Mouse (Mus musculus) lung, postnatal 10 days (tissue): ENCODE measurements around the gene Mrpl23.

Experiments
- DNase-seq: peaks from one replicate; pipeline ENCODE4 v3.0.0; 2021

The Mrpl23 gene

DNA sequence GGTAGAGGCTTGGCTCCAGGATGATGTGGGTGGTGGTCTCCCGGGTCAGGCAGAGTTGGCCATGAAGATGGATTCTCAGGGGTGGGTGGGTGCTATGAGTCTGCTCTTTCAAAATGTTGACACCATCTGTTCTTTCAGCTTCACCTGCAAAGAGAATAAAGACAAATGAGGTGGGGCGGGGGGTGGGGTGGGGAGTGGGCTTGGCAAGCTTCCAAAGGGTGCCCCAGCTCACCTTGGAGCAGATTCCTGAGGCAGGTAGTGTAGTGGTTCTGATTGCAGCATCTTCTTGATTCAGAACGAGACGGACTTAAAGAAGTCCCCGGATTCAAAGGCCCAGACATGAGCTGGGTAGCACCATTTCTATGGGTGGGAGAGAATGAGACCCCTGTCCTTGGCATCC, 43.5 kb downstream of the Mrpl23 start:
- DNase-seq = no peak

DNA sequence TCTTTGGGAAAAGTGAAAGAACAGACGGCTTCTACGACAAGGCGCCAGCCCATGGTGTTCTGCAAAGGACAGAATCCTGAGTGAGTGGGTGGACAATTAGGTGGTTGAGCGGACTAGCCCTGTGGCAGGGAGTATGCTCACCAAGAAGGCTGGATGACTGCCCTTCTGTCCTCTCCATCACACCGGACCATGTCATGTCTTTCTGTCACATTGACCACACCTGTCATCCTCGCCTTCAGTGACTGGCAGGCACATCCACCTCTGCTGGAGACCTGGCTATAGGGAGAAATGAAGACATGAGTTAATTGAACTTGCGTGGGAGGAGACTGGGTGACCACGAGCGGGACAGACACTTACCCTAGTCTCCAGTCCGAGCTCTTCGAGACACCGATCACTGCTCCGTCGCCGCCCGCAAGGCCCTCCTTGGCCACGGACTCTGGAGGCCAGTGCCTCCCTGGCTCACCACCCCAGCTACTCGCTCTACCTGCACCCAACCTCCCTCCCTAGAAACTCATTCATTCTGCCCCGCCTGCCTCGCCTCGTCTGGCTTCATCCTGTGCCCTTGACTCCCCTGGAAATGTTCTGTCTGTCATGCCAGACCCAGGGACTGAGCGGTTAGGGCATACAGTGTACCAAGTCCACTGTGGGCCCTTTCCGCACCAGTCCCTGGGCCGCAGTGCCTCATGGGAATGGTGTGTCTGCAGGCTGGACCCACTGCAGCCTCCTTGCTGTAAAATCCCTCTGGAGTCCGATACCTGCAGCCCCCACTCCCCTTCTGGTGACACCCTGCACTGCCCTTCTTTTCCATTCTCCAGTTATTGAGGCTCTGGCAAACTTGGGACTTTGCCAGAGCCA, 44.2 kb downstream of the Mrpl23 start:
- no peak for DNase-seq

DNA sequence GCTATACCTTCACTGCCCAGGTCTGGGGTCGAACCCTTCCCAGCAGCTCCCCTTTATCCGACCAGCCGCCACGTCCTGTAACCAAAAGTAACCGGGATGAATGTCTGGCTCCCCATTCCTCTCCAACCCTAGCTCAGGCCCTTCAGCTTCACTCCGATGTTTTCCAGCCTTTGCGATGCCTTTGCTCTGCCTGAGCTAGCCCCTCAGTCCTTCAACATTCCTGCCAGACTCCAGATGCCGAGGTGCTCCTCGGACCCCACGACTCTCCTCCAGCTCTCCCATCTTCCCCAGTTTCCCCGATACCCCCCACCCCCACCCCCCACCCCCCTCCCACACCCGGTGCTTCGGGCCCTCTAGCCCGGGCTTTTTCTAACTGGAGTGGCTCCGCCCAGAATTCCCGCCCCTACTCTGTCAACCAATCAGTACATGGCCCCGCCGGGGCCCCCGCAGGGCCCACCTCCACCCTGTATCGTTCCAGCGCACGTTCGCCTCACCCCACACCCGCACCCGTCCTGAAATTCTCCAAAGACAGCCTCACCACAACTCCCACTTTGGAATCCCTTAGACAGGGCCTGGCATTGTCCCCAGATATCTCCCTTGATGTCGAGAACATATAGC, 45.4 kb downstream of the Mrpl23 start:
- DNase-seq = peak; percentile 27

DNA sequence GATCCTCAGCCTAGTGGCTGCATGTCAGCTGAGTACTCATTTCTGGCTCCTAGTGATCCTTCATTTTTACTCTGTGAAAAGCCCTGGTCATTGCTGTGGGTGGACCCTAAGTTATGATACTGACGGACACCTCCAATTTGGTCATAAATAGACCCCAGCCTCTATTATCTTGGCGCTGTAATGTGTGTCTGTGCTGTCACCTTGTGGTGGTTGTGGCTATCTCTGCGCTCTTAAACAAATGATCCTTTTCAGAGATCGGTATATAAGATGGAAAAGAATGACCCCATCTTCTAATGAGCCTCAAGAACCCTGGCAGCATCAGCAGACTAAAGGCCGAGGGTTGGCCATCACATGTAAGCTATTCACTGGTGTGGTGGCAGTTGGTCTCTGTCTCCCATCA, 46.6 kb downstream of the Mrpl23 start:
- no peak for DNase-seq

DNA sequence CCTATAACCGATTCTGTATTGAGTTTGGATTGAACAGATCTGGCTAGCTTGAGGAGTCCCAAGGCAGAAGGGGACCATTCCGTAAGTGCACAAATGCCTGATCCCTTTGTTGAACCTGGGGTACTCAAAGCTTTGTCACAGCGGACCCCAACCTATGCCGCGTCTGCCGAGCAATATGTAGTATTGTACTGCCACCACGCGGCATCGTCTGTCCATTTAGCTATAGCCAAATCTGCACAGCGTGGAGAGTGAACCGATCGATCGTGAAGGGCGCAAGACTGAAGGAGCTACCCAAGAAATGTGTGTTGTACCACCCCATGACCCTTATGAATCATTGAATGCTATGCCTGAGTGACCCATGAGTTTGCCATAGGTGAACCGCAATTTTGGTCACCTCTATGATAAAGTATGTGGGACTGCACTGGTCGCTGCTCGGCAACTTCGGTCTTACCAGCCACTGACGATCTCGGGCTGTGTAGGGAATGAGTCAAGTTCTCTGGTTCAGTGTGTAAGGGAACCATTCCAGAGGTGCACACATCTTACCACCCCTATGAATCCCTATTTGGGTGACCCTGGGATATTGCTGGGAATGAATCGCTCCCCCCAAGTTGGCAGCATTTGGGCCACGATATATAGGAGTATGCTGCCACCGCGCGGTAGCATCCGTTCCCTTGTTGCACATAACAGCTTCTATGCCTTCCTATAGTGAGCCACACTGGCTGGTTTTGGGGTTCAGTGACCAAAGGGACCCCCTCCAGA, 47.8 kb downstream of the Mrpl23 start:
- DNase-seq = peak; percentile 59

DNA sequence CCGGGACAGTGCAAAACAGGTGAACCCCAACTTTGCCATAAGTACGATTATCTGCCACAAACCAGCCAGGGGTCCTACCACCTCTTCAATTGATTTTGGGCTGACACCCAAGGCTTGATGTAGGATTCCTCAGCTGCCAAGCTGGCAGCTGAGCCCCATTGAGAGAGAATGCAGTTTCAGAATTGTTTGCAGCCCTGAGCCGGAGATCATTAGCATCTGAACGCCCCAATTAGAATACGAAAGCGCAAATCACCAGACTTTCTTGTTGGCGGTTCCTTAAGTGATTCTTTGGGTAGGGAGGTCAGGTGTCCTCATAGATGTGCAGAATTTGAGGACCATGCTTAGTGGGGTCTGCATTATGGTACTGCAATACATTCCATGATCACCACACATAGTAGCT, 48.7 kb downstream of the Mrpl23 start:
- no peak for DNase-seq

DNA sequence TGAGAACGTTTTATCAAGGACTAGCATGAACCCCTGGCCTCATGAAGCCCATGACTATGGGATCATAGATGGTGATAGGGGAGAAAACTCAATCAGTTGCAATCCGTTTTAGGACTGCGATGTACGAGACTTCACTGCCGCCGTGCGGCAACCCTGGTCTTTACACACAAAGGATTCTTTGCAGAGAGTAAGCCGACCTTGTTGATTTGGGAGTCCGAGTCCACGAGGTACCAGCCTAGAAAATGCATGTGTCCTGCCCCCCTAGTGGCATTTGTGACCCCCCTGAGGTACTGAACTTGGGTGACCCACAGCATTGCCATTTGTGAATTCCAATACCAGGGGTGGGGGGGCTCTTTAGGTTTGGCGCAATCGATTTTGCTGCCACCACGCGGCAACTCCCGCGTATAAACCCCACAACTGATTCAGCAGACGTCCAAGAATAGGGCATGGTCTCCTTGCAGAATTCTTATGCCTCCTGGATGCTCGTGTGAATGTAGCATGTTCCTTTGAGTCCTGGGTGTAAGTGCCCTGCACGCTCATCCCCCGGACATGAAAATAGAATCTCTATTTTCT, 49.3 kb downstream of the Mrpl23 start:
- DNase-seq = peak; percentile 61

DNA sequence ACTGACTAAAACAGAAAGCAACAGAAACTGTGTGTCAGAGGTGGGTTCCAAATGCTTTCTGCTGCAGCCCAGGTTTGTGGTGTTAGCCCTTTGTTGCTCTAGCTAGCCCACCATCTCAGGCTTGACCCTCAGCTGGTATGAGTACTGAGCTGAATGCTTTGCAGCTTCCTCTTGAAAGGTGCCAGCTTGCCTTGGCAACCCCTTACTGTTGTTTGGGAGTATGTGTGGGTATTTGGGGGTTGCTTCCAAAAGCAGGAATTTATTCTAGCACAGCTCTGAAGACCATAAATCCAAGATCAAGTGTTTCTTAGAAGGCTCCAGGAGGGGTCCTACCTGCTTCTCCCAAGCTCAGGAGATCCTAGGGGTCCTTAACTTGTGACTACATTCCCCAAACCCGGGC, 52.4 kb downstream of the Mrpl23 start:
- DNase-seq = no peak

DNA sequence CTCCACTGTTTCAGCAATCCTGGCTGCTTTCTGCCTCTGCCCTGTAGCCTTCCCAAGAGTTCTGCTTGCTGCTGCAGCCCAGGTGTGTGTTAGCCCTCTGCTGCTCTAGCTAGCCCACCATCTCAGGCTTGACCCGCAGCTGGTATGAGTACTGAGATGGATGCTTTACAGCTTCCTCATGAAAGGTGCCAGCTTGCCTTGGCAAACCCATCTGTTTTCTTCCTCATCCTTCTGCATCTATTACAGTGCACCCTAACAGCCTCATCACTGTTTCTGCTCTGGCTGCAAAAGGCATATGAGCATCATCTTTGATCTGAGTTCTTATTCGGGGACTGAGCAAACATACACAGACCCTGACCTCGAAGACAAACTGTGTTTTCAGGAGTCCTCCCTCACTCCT, 53.4 kb downstream of the Mrpl23 start:
- DNase-seq = no peak

DNA sequence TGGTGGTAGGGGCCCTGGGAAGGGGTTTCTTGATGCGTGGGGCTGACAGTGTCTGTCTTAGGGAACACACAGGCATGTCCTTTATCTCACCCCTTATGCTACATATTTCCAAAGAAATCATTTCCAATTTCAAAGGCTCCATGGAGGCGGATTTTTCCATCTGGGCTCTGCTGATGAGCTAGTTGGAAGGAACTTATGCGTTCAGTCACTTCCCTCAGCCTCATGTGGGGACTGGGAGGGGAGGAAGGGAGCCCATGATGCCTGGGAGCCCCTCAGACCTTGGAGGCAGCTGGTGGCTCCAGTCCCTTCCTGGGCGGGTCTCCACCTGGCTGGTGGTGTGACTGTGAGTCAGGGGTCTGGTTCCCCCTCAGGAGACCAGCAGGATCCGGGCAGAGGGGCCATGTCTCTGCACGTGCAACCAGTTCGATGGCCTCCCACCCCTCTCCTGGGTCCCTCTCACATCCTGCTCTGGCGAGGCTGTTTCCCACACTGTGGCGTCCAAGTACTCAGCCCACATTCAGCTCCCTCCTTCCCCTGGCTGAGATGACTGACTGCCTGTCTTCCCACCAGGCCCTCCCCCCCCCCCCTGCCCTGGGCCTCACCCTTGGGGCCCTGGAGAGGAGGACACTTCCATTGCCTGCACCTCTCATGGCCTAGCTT, 55.9 kb downstream of the Mrpl23 start:
- no peak for DNase-seq
